Mouse (Mus musculus) liver, adult 10 weeks (tissue): ENCODE data around the gene Ubac1. TPM values are rescaled to one million over a fixed set of nuclear protein-coding genes. Genes with fewer than 3 reads are reported as not detected.

Source experiments
- polyA plus RNA-seq: library from polyadenylated mRNA; stranded (reverse); fragments of 350-450 nt; fragmentation: Illumina TruSeq; extraction: RNeasy Lipid Tissue Mini Kit (QIAGEN cat#74804); gene quantifications from one replicate; pipeline ENCODE4 v1.2.3, GENCODE M21; 2014; ENCODE audit warnings: low read depth, low replicate concordance

Gene Ubac1
- 15.8 TPM for polyA plus RNA-seq

DNA sequence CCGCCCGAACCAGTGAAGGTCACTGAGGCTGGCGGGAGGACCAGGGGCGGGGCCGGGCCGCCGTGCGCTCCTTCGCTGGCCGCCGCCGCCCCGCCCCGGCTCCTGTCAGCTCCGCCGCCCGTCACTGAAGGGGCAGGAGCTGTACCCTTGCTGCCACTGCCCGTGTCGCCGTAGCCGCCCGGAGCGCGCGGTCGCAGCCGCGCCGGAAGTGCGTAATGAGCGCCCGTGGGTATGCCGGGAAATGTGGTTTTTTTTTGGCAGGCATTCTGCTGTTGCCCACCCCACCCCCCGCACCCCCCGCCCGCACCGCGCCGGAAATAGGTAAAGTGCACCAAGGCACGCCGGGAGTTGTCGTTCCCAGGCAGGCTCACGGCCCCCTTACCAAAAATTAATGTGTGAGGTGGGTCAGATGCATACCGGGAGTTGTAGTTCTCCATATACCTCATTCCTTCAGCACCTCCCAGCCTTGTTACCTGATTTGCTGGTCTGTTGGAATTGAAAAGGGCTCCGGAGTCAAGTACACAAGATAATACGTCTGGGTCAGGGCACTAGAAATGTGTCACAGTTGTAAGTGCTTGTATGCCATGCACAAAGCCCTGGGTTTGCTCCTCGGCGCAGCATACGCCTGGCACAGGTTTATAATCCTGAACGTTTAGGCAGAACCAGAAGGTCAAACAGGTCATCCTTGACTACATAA is at the start of gene Ubac1:
Gene Ubac1 (minus strand): TSS at position 187 of the 697 bp plus-strand sequence.

DNA sequence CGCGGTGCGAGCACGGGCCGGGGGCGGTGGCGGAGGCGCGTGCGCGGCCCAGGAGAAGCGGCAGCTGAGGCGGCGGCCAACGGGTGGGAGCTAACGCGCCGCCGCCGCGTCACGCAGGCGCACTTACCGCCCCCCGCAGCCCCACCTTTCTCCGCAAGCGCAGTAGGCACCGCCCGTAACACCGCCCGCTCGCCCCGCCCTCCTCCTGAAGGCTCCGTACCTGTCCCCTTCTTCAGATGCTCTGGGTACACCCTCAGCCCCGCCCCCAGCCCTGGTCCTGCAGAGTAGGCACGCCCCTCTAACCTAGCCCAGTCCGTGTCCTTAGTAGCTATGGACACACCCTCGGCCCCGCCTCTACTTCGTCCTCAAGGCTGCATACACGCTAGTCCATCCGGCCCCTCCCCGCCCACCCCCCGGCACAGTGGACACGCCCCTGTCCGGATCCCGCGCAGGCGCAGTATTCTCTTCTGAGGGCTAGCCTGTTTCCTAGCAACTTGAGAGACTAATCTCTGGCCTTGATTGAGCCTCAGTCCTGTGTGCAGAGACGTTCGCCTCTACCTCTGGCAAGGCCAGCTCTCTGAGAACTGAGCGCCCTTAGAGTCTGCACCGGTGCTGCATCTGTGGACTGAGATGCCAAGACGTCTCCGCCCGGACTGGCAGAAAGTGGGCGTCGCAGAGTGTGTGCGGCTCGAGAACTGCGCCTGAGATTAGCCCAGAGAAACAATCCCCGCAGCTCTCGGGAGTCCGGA is 38.2 kb downstream of the Ubac1 start, which contains the start of gene Camsap1:
Gene Camsap1 (minus strand): TSS at position 124 of the 749 bp plus-strand sequence.

Other genes starting within 250 kb of the Ubac1 start
- not detected for gene Lcn11, start 244.7 kb downstream of the Ubac1 start, polyA plus RNA-seq
- not detected for gene Gm13539, start 239.5 kb downstream of the Ubac1 start, polyA plus RNA-seq
- gene Glt6d1, start 205.9 kb downstream of the Ubac1 start, polyA plus RNA-seq, result not detected
- not detected for gene Lcn9, start 198.6 kb downstream of the Ubac1 start, polyA plus RNA-seq
- not detected for gene Sohlh1, start 174.5 kb downstream of the Ubac1 start, polyA plus RNA-seq
- not detected for gene Kcnt1, start 158.0 kb downstream of the Ubac1 start, polyA plus RNA-seq
- gene Camsap1, start 38.5 kb downstream of the Ubac1 start, polyA plus RNA-seq, result 8.3 TPM
- gene Nacc2, start 101.5 kb upstream of the Ubac1 start, polyA plus RNA-seq, result 6.3 TPM
- not detected for gene Lhx3, start 186.5 kb upstream of the Ubac1 start, polyA plus RNA-seq
- gene Qsox2, start 215.8 kb upstream of the Ubac1 start, polyA plus RNA-seq, result 2.5 TPM